ENCODE assay signal across 8 mouse cellular contexts in genomic region chr5:12562204-12562603, GRCm38 (mm10).
DNase-seq lines count a peak whose midpoint lies in the region; ATAC-seq and TF ChIP-seq lines count a peak whose summit lies in the region.

No protein-coding gene starts in this region.

- H3K79me2 ChIP-seq in CH12.LX (replicated peaks; ENCODE audit: control insufficient read depth, extremely low read depth, insufficient read depth, poor library complexity, severe bottlenecking), result no peaks in the 10 kb centered on the region

- in situ Hi-C loops in CH12.LX (cut with MboI; ENCODE audit: low pct_ligation_motif_present, low pct_unique_long_range_greater_than_20kb, low sequenced_read_pairs), result loop anchor here (25.0 kb wide), 1 partner anchor 1075 kb away; no protein-coding TSS in a partner anchor

- DNase-seq in CH12.LX (ENCODE audit: extremely low read depth), result peak; percentile 0
- DNase-seq in adipocyte (ENCODE audit: low spot score), result peak; percentile 91
- peak; percentile 34 to 58 for DNase-seq in kidney, postnatal 4 days
- DNase-seq in retina, postnatal 1 day, result peak; percentile 80
- no peak for DNase-seq in spleen, postnatal 36 days (ENCODE audit: low spot score in 2 of 2)

- dilution Hi-C loops in CH12.LX (cut with MboI; ENCODE audit: extremely low pct_ligation_motif_present, extremely low pct_unique_long_range_greater_than_20kb, low sequenced_read_pairs), result no loop called here

- WGBS in lung, embryonic 16.5 days, result 38% methylated on average over 5 of the region's 5 CpGs

- no peak for TF ChIP-seq EP300 in CH12.LX (IDR thresholded peaks at IDR 0.05; ENCODE audit: low read length)

- H3K4me3 ChIP-seq in CH12.LX (replicated peaks in 1 of 3; ENCODE audit: low read depth in 2 of 3, low read length in 2 of 3, poor library complexity in 1 of 3), result no peak overlapping the region
- no peak overlapping the region for H3K4me3 ChIP-seq in cortical plate, adult 2 months (ENCODE audit: insufficient read depth, low read length)
- no peak overlapping the region for H3K4me3 ChIP-seq in lung, embryonic 16.5 days (ENCODE audit: low read length)

- H3K4me2 ChIP-seq in CH12.LX (ENCODE audit: insufficient read depth, low read depth, poor library complexity, severe bottlenecking), result no peak overlapping the region
- no peak overlapping the region for H3K4me2 ChIP-seq in lung, embryonic 16.5 days (ENCODE audit: low read depth, low read length)

- peak; percentile 80 for TF ChIP-seq RAD21 in CH12.LX (IDR thresholded peaks at IDR 0.05; ENCODE audit: low read depth, low read length)

- no peaks in the 10 kb centered on the region for H3K36me3 ChIP-seq in CH12.LX (replicated peaks in 1 of 2; ENCODE audit: control insufficient read depth in 1 of 2, insufficient read depth in 1 of 2, low read length in 1 of 2)
- no peaks in the 10 kb centered on the region for H3K36me3 ChIP-seq in lung, embryonic 16.5 days (ENCODE audit: control insufficient read depth, insufficient read depth, low read length)

- H3K27ac ChIP-seq in CH12.LX (ENCODE audit: insufficient read depth, low read depth), result no peak overlapping the region
- no peak overlapping the region for H3K27ac ChIP-seq in cortical plate, adult 2 months (ENCODE audit: insufficient read depth, low read length)
- no peak overlapping the region for H3K27ac ChIP-seq in lung, embryonic 16.5 days (ENCODE audit: low read length)

- ATAC-seq in hematopoietic stem cell, adult 5-6 weeks (replicated peaks in 1 of 2; ENCODE audit: insufficient read depth in 1 of 2, low FRiP score in 2 of 2, low TSS enrichment in 1 of 2, low read depth in 1 of 2, poor library complexity in 2 of 2, severe bottlenecking in 2 of 2), result peak; percentile 81 to 84; a peak in 3 of 4 replicates
- ATAC-seq in lung, embryonic 16.5 days (ENCODE audit: low read depth), result peak; percentile 49; the same call in 1 of the 2 replicates

- TF ChIP-seq CTCF in CH12.LX (conservative IDR thresholded peaks at IDR 0.05 in 1 of 2, IDR thresholded peaks at IDR 0.05 in 1 of 2; ENCODE audit: low read depth in 2 of 2, low read length in 2 of 2), result peak in 1 of 2 experiments; percentile 77; a peak in 2 of 4 replicates
- peak; percentile 56; the same call in 1 of the 2 replicates for TF ChIP-seq CTCF in cortical plate, adult 2 months (IDR thresholded peaks at IDR 0.05; ENCODE audit: extremely low read depth, insufficient read depth, low read length)

- no peaks in the 10 kb centered on the region for H3K4me1 ChIP-seq in CH12.LX (ENCODE audit: control insufficient read depth in 1 of 2, insufficient read depth in 2 of 2)
- H3K4me1 ChIP-seq in cortical plate, adult 2 months (ENCODE audit: control insufficient read depth, insufficient read depth, low read length), result no peaks in the 10 kb centered on the region
- H3K4me1 ChIP-seq in lung, embryonic 16.5 days (replicated peaks; ENCODE audit: control insufficient read depth, insufficient read depth, low read length), result no peaks in the 10 kb centered on the region

- peaks cover 24% of the 10 kb centered on the region for H3K9me3 ChIP-seq in CH12.LX (replicated peaks; ENCODE audit: low read length)
- no peaks in the 10 kb centered on the region for H3K9me3 ChIP-seq in lung, embryonic 16.5 days (ENCODE audit: control insufficient read depth, low read length)

- no peak overlapping the region for H3K9ac ChIP-seq in CH12.LX (ENCODE audit: insufficient read depth, low read depth)
- no peak overlapping the region for H3K9ac ChIP-seq in lung, embryonic 16.5 days (ENCODE audit: low read length)

- TF ChIP-seq POLR2A in CH12.LX (IDR thresholded peaks at IDR 0.05; ENCODE audit: low read depth, low read length), result no peak
- no peak for TF ChIP-seq POLR2A in cortical plate, adult 2 months (IDR thresholded peaks at IDR 0.05; ENCODE audit: extremely low read depth, insufficient read depth, low read length)

- H3K27me3 ChIP-seq in CH12.LX (replicated peaks), result no peaks in the 10 kb centered on the region
- H3K27me3 ChIP-seq in lung, embryonic 16.5 days (ENCODE audit: control insufficient read depth, insufficient read depth, low read depth, low read length), result no peaks in the 10 kb centered on the region

TF ChIP-seq in CH12.LX, 34 proteins besides CTCF, POLR2A, EP300 and RAD21:
- TF ChIP-seq USF2 (conservative IDR thresholded peaks at IDR 0.05; ENCODE audit: low read depth, low read length) (no peak), IRF4 (IDR thresholded peaks at IDR 0.05; ENCODE audit: low read depth, low read length) (peak; percentile 66), SMC3 (IDR thresholded peaks at IDR 0.05; ENCODE audit: low read depth, low read length) (peak; percentile 82), ZC3H11A (IDR thresholded peaks at IDR 0.05; ENCODE audit: low read depth, low read length) (peak; percentile 48)

Comparison
In these comparisons a context has a peak if more than half of its experiments do, and no peak if none do; other contexts are left out.
1. DNase-seq: peak in CH12.LX (single experiment), adipocyte (single experiment), kidney, postnatal 4 days (2 of 2) and retina, postnatal 1 day (single experiment); none in spleen, postnatal 36 days (0 of 2).